Mouse (Mus musculus) midbrain, embryonic 14.5 days (tissue): Measurements from ENCODE around the gene Jkamp. TPM values are rescaled to one million over a fixed set of nuclear protein-coding genes. Genes with fewer than 3 reads are reported as not detected.
A peak's percentile ranks its signal among the peaks of the same experiment; 100 is the strongest.

Source experiments
- ATAC-seq: fragments of 200-750 bp; cut with Nextera tagmentation; 2 replicates; pipeline ENCODE4 v1.8.0; 2017; ENCODE audit warnings: moderate number of reproducible peaks, moderate library complexity; ENCODE audit not compliant: low FRiP score, low TSS enrichment
- DNase-seq: peaks from one replicate; pipeline ENCODE4 v3.0.0-alpha.2; 2015
- H3K27ac ChIP-seq: fragments of 300-500 bp; sonication (generic); replicated peaks from 2 replicates; pipeline ENCODE4 v1.5.1; 2014; ENCODE audit warnings: mild to moderate bottlenecking, low read depth, low read length, moderate library complexity
- H3K27me3 ChIP-seq: fragments of 300-500 bp; sonication (generic); 2 replicates; pipeline ENCODE4 v1.6.1; 2014; ENCODE audit warnings: low read length, control low read depth, mixed read lengths; ENCODE audit not compliant: control insufficient read depth, insufficient read depth
- H3K36me3 ChIP-seq: fragments of 300-500 bp; sonication (generic); 2 replicates; pipeline ENCODE4 v1.6.1; 2014; ENCODE audit warnings: low read length, control low read depth; ENCODE audit not compliant: control insufficient read depth, insufficient read depth
- H3K4me1 ChIP-seq: fragments of 300-500 bp; sonication (generic); 2 replicates; pipeline ENCODE4 v1.6.1; 2014; ENCODE audit warnings: mild to moderate bottlenecking, antibody characterized with exemption, low read length, control low read depth; ENCODE audit not compliant: control insufficient read depth, insufficient read depth
- H3K4me2 ChIP-seq: fragments of 300-500 bp; sonication (generic); 2 replicates; pipeline ENCODE4 v1.6.1; 2014; ENCODE audit warnings: mild to moderate bottlenecking, low read length, moderate library complexity
- H3K4me3 ChIP-seq: fragments of 300-500 bp; sonication (generic); replicated peaks from 2 replicates; pipeline ENCODE4 v1.5.1; 2014; ENCODE audit warnings: low read depth, low read length
- H3K9ac ChIP-seq: fragments of 300-500 bp; sonication (generic); replicated peaks from 2 replicates; pipeline ENCODE4 v1.6.1; 2014; ENCODE audit warnings: mild to moderate bottlenecking, low read length, moderate library complexity
- H3K9me3 ChIP-seq: fragments of 300-500 bp; sonication (generic); 2 replicates; pipeline ENCODE4 v1.6.1; 2016; ENCODE audit warnings: low read length, control low read depth, mixed read lengths; ENCODE audit not compliant: control insufficient read depth
- WGBS: fragments of 180-500 bp; shearing (Covaris S2); extraction: QIAGEN DNeasy Blood & Tissue Kit; methylation state at CpG from one replicate; pipeline ENCODE4 v1.1.7; 2014; 5-methylcytosine and 5-hydroxymethylcytosine counted together
- microRNA-seq: library from miRNA; unstranded; fragments of <30 nt; microRNA quantifications from one replicate; pipeline ENCODE4, GENCODE M21; 2016
- polyA plus RNA-seq: library from polyadenylated mRNA; unstranded; fragments of >200 nt; fragmentation: Nextera tagmentation; extraction: Ambion mirVana; gene quantifications from 2 replicates; pipeline ENCODE4 v1.2.1, GENCODE M21; 2014

The Jkamp gene
- polyA plus RNA-seq, 1 experiment from 2014 or later, result 89.9 TPM

- Histone ChIP-seq H3K4me2 (no peak overlapping the region), H3K4me1 (no peaks in the 10 kb centered on the region), H3K9ac (no peak overlapping the region), H3K9me3 (no peaks in the 10 kb centered on the region), H3K36me3 (peaks cover 23% of the 10 kb centered on the region), H3K27ac (no peak overlapping the region), H3K4me3 (no peak overlapping the region), H3K27me3 (no peaks in the 10 kb centered on the region)
- 90% methylated on average over 5 of the region's 5 CpGs for WGBS
- ATAC-seq (no peak), DNase-seq (no peak)
Measured at GRCm38 (mm10) chr12:72104027-72104426, 18.6 kb downstream of the Jkamp start.

GRCm38 (mm10) chr12:72104525-72105281 lies 19.3 kb downstream of the Jkamp start:
- Histone ChIP-seq H3K4me1 (no peaks in the 10 kb centered on the region), H3K9ac (no peak overlapping the region), H3K27me3 (no peaks in the 10 kb centered on the region), H3K4me2 (0 out of 2 replicates have a peak overlapping the region, but pooled peaks have one; percentile 21), H3K27ac (no peak overlapping the region), H3K9me3 (no peaks in the 10 kb centered on the region), H3K36me3 (peaks cover 18% of the 10 kb centered on the region), H3K4me3 (no peak overlapping the region)
- ATAC-seq, result peak; percentile 55; the same call in 1 of the 2 replicates
- DNase-seq, result peak; percentile 93
- WGBS, result 31% methylated on average over 14 of the region's 14 CpGs

DNA sequence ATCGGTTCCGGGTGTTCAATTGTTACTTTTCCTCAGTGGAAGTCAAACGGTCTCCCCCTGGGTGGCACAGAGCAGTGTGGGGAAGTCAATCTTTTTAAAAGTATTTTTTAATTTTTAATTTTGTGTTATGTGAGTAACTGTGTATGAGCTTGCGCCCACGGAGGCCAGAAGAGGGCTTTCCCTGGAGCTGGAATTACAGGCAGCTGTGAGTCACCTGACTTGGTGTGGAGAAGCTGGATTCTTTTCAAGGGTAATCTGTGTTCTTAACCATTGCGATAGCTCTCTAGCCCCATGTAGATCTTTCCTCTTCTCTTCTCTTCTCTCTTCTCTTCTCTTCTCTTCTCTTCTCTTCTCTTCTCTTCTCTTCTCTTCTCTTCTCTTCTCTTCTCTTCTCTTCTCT lies 29.7 kb downstream of the Jkamp start:
- H3K4me3 ChIP-seq, result no peak overlapping the region
- no peak overlapping the region for H3K4me2 ChIP-seq
- 75% methylated on average over 6 of the region's 6 CpGs for WGBS
- H3K27me3 ChIP-seq, result no peaks in the 10 kb centered on the region
- no peaks in the 10 kb centered on the region for H3K36me3 ChIP-seq
- H3K27ac ChIP-seq, result no peak overlapping the region
- DNase-seq, result no peak
- H3K4me1 ChIP-seq, result no peaks in the 10 kb centered on the region
- no peak overlapping the region for H3K9ac ChIP-seq
- ATAC-seq, result no peak
- H3K9me3 ChIP-seq, result no peaks in the 10 kb centered on the region

GRCm38 (mm10) chr12:72115686-72116345 lies 30.4 kb downstream of the Jkamp start:
- ATAC-seq, result no peak
- WGBS, result 83% methylated on average over 22 of the region's 23 CpGs

GRCm38 (mm10) chr12:72129203-72129602 lies 43.8 kb downstream of the Jkamp start:
- Histone ChIP-seq H3K4me1 (no peaks in the 10 kb centered on the region), H3K4me3 (no peak overlapping the region), H3K27me3 (no peaks in the 10 kb centered on the region), H3K9ac (no peak overlapping the region), H3K9me3 (no peaks in the 10 kb centered on the region), H3K4me2 (no peak overlapping the region), H3K27ac (no peak overlapping the region), H3K36me3 (no peaks in the 10 kb centered on the region)
- no peak for DNase-seq
- 92% methylated on average over 10 of the region's 10 CpGs for WGBS
- ATAC-seq, result no peak

More at GRCm38 (mm10) chr12:72115686-72116345, 30.4 kb downstream of the Jkamp start:
- no peaks in the 10 kb centered on the region for H3K36me3 ChIP-seq
- no peaks in the 10 kb centered on the region for H3K27me3 ChIP-seq
- no peaks in the 10 kb centered on the region for H3K4me1 ChIP-seq
- H3K4me3 ChIP-seq, result no peak overlapping the region
- no peak overlapping the region for H3K27ac ChIP-seq
- no peak for DNase-seq
- no peak overlapping the region for H3K4me2 ChIP-seq
- no peaks in the 10 kb centered on the region for H3K9me3 ChIP-seq
- no peak overlapping the region for H3K9ac ChIP-seq

GRCm38 (mm10) chr12:72150786-72151185 lies 65.4 kb downstream of the Jkamp start:
- Histone ChIP-seq H3K9me3 (no peaks in the 10 kb centered on the region), H3K4me1 (peaks cover 6% of the 10 kb centered on the region; the same call in 1 of the 2 replicates), H3K36me3 (no peaks in the 10 kb centered on the region), H3K27ac (no peak overlapping the region), H3K27me3 (no peaks in the 10 kb centered on the region), H3K4me2 (no peak overlapping the region), H3K4me3 (no peak overlapping the region), H3K9ac (no peak overlapping the region)
- ATAC-seq, result no peak
- WGBS, result 10% methylated on average over 4 of the region's 4 CpGs
- peak; percentile 65 for DNase-seq

Small RNA genes within 50 kb of the gene (microRNA-seq; reads per million reads assigned to microRNA genes)
- gene Gm24466, result not detected

Other genes starting within 250 kb of the Jkamp start
- gene Gpr135, start 14.5 kb upstream of the Jkamp start, polyA plus RNA-seq, result 4.6 and 7.4 TPM in 2 replicates
- gene L3hypdh, start 150 bp upstream of the Jkamp start, polyA plus RNA-seq, result 11.7 and 12.8 TPM in 2 replicates
- 0.08 and 0.11 TPM in 2 replicates for gene Ccdc175, start 99.4 kb downstream of the Jkamp start, polyA plus RNA-seq